Mouse (Mus musculus) heart, embryonic 10.5 days (tissue): ENCODE measurements around the gene Vasp. TPM values are rescaled to one million over a fixed set of nuclear protein-coding genes. Genes with fewer than 3 reads are reported as not detected.

Experiments used
- polyA plus RNA-seq: library from polyadenylated mRNA; unstranded; fragments of >200 nt; fragmentation: Nextera tagmentation; extraction: Ambion mirVana; gene quantifications from 2 replicates; pipeline ENCODE4 v1.2.1, GENCODE M21; 2016

Gene Vasp
- polyA plus RNA-seq, 1 experiment from 2014 or later: 99.0 TPM

Other genes starting within 250 kb of the Vasp start
- gene Foxa3, start 248.3 kb downstream of the Vasp start, polyA plus RNA-seq: 0.36 and 8.6 TPM in 2 replicates
- 34.0 and 44.5 TPM in 2 replicates for gene Sympk, start 247.4 kb downstream of the Vasp start, polyA plus RNA-seq
- not detected in 2 replicates for gene Rsph6a, start 217.1 kb downstream of the Vasp start, polyA plus RNA-seq
- gene Dmwd, start 195.6 kb downstream of the Vasp start, polyA plus RNA-seq: 14.8 and 18.0 TPM in 2 replicates
- 16.9 and 17.7 TPM in 2 replicates for gene Dmpk, start 188.0 kb downstream of the Vasp start, polyA plus RNA-seq
- gene Six5, start 177.2 kb downstream of the Vasp start, polyA plus RNA-seq: 5.7 and 6.1 TPM in 2 replicates
- gene Gm4969, start 153.4 kb downstream of the Vasp start, polyA plus RNA-seq: 1.7 and 2.1 TPM in 2 replicates
- 12.2 and 13.1 TPM in 2 replicates for gene Fbxo46, start 152.0 kb downstream of the Vasp start, polyA plus RNA-seq
- gene Qpctl, start 122.5 kb downstream of the Vasp start, polyA plus RNA-seq: 10.8 and 12.1 TPM in 2 replicates
- 132 and 142 TPM in 2 replicates for gene Snrpd2, start 122.1 kb downstream of the Vasp start, polyA plus RNA-seq
- 9.7 and 12.8 TPM in 2 replicates for gene Gipr, start 105.7 kb downstream of the Vasp start, polyA plus RNA-seq
- 12.2 and 14.2 TPM in 2 replicates for gene Eml2, start 95.4 kb downstream of the Vasp start, polyA plus RNA-seq
- 1.0 and 1.8 TPM in 2 replicates for gene Gpr4, start 59.3 kb downstream of the Vasp start, polyA plus RNA-seq
- gene Opa3, start 43.5 kb downstream of the Vasp start, polyA plus RNA-seq: 46.8 and 47.9 TPM in 2 replicates
- 0.13 TPM in 1 of 2 replicates, not detected in the other for gene Ppm1n, start 8.2 kb upstream of the Vasp start, polyA plus RNA-seq
- 22.4 and 26.0 TPM in 2 replicates for gene Rtn2, start 10.8 kb upstream of the Vasp start, polyA plus RNA-seq
- gene Fosb, start 38.2 kb upstream of the Vasp start, polyA plus RNA-seq: 0.24 and 0.27 TPM in 2 replicates
- 74.0 and 84.2 TPM in 2 replicates for gene Ercc1, start 73.0 kb upstream of the Vasp start, polyA plus RNA-seq
- 23.2 and 27.8 TPM in 2 replicates for gene Cd3eap, start 87.7 kb upstream of the Vasp start, polyA plus RNA-seq
- 12.0 and 16.2 TPM in 2 replicates for gene Ppp1r13l, start 87.9 kb upstream of the Vasp start, polyA plus RNA-seq
- 19.2 and 19.3 TPM in 2 replicates for gene Ercc2, start 110.2 kb upstream of the Vasp start, polyA plus RNA-seq
- 4.4 and 5.8 TPM in 2 replicates for gene Klc3, start 132.3 kb upstream of the Vasp start, polyA plus RNA-seq
- gene Ckm, start 133.0 kb upstream of the Vasp start, polyA plus RNA-seq: 3.6 and 9.8 TPM in 2 replicates
- gene Mark4, start 187.0 kb upstream of the Vasp start, polyA plus RNA-seq: 7.0 and 8.9 TPM in 2 replicates
- 1.8 and 2.5 TPM in 2 replicates for gene Exoc3l2, start 191.5 kb upstream of the Vasp start, polyA plus RNA-seq
- 1.5 and 2.0 TPM in 2 replicates for gene Bloc1s3, start 236.6 kb upstream of the Vasp start, polyA plus RNA-seq
- 95.3 and 107 TPM in 2 replicates for gene Trappc6a, start 236.6 kb upstream of the Vasp start, polyA plus RNA-seq
- 0.09 and 0.14 TPM in 2 replicates for gene Nkpd1, start 246.0 kb upstream of the Vasp start, polyA plus RNA-seq